Mouse (Mus musculus) G1E-ER4 (cell line): ENCODE results near the gene Atp7a. TPM values are rescaled to one million over a fixed set of nuclear protein-coding genes. Genes with fewer than 3 reads are reported as not detected.

ENCODE experiments used
- GATA1 ChIP-seq: IDR thresholded peaks from one replicate; pipeline ENCODE4 v1.8.0; 2012; ENCODE audit warnings: low read length, inconsistent platforms
- polyA plus RNA-seq: library from polyadenylated mRNA; stranded (reverse); fragments of >175 nt; gene quantifications from 2 replicates; pipeline ENCODE4 v1.2.3, GENCODE M21; 2012

Gene Atp7a
- polyA plus RNA-seq, 1 experiment, result 0.56 TPM

DNA sequence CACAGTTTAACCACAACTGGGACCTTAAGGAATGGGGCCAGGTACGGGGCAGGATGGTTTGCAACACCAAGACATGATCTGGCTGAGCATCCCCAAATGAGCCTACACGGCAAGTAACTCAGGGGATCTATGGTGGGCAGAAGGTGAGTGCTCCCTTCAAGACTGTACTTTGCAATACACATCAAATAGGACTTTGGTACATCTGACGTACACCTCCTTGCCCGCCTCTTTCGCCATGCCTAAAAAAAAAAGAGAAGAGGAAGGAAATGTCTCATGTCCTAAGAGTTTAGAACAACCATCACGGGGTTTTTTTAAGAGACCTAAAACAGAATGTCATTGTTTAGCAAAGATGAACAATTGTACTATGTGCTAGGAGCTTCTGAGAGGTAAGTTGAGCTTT, 115.9 kb downstream of the Atp7a start, which contains the start of gene Tlr13:
Tlr13 (plus strand) TSS at position 269 of the 400 bp plus-strand sequence.
- no peak for TF ChIP-seq GATA1

GRCm38 (mm10) chrX:106148185-106148584, 121.1 kb downstream of the Atp7a start:
- TF ChIP-seq GATA1, result no peak

- TF ChIP-seq GATA1, result no peak
Measured at GRCm38 (mm10) chrX:106149460-106149859, 122.4 kb downstream of the Atp7a start.

DNA sequence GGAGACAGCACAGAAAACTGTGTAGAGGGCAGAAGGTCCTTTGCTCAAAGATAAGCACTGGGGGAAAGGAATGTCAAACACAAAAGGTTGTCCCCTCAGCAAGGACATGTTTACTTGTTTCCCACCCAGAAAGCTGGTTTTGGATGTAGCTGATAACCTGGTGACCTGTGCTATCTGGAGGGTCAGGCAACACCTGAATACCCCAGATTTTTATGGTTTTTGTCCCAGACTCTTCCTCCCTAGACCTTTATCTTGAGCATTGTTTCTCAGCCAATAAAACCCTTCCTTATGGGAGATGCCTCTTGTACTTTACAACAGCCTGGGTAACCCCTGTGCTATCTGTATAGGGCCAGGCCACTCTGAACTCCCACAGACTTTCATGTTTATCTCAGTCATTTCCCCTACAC, 127.1 kb downstream of the Atp7a start:
- TF ChIP-seq GATA1, result peak; percentile 87

GRCm38 (mm10) chrX:106155892-106156291, 128.8 kb downstream of the Atp7a start:
- no peak for TF ChIP-seq GATA1

DNA sequence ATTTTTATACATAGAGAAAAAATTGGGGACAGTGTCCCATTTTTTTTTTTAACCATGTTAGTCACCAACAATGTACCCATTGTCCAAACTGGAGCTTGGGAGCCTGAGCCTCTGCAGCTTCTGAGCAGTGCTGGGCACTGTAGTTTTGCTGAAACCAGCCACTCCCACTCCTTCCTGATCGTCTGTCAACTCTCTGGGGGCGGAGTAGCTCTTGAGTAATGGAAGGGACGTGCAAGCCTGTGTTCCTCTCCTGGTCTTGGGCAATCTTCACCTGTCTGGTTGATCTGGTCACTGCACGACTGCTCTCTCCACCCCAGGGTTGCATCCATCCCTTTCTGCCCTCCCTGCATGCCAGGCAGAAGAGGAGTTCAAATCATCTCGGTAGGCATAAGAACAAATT, 136.9 kb downstream of the Atp7a start:
- TF ChIP-seq GATA1, result no peak

DNA sequence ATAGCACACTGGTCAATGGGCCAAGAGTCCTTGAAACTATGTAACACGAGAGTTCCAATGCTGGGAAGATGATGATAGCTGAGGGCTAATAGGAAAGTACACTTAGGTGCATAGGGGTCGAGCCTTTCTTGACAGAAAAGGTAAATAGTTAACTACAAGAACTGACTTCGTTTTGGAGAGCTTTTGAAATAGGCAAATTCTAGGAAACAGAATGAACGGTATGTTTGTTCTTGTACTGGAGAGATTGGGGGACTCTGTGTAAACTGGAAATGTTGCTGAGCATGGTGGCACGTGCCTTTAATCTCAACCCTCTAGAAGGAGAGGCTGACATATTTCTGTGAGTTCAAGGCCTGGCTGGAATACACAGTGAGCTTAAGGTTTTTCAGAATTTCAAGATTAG, 137.5 kb downstream of the Atp7a start:
- TF ChIP-seq GATA1, result no peak

DNA sequence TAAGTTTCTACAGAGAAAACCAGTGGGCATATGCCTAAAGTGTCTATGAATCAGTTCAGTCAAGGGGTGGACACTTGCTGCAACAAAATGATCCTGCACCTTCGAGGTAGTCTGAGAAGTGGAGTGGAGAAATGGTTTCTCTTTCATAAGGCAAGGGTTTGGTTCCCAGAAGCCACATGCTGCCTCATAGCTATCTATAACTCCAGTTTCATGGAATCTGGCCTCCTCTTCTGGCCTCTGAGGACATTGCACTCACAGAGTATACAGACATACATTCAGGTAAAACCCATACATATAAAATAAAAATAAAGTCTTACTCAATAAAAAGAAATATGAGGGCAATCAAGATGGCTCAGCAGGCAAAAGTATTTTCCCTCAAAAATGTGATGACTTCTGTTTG, 138.0 kb downstream of the Atp7a start:
- TF ChIP-seq GATA1, result no peak

DNA sequence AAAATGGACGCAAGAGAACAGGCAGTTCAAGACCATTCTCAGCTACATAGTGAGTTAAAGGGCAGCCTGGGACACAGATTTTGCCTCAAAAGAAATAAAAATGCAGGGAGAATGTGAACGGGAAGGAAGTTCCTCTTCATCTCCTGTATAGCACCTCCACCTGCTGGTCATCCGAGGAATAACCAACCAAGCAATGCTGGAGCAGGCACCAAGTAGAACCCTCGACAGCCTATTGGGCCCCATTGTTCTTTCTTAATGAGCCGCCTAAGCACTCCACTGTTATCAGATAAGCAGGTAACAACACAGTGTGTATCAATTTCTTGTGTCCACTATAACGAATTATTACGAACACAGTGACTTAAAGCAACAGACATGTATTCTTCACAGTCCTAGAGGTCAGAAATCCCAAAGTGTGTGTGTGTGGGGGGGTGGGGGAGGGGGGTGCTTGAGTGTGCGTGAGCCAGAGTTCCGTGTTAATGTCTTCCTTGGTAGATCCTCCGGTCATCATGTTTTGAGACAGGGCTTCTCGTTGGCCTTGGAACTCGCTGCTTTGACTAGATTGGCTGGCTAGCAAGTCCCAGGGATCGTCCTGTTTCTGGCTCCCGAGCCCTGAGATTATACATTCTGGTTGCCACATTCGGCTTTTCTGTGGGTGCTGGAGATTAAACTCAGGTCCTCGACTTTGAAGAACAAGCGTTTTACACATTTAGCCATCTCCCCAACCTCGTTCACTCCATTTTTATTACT, 144.2 kb downstream of the Atp7a start:
- no peak for TF ChIP-seq GATA1

GRCm38 (mm10) chrX:106171853-106172154, 144.7 kb downstream of the Atp7a start:
- no peak for TF ChIP-seq GATA1

Other genes starting within 250 kb of the Atp7a start
- 18.9 and 25.1 TPM in 2 replicates for gene Atrx, start 97.9 kb upstream of the Atp7a start, polyA plus RNA-seq
- 2.2 and 3.0 TPM in 2 replicates for gene Magt1, start 15.4 kb upstream of the Atp7a start, polyA plus RNA-seq
- gene Cox7b, start 11.6 kb upstream of the Atp7a start, polyA plus RNA-seq, result 12.0 and 18.6 TPM in 2 replicates
- gene Tlr13, start 115.9 kb downstream of the Atp7a start, polyA plus RNA-seq, result not detected in 2 replicates
- 24.9 and 40.9 TPM in 2 replicates for gene Pgk1, start 159.8 kb downstream of the Atp7a start, polyA plus RNA-seq
- 0.25 and 0.46 TPM in 2 replicates for gene Taf9b, start 193.9 kb downstream of the Atp7a start, polyA plus RNA-seq
- not detected in 2 replicates for gene Fnd3c2, start 228.1 kb downstream of the Atp7a start, polyA plus RNA-seq